In the genomic region with DNA sequence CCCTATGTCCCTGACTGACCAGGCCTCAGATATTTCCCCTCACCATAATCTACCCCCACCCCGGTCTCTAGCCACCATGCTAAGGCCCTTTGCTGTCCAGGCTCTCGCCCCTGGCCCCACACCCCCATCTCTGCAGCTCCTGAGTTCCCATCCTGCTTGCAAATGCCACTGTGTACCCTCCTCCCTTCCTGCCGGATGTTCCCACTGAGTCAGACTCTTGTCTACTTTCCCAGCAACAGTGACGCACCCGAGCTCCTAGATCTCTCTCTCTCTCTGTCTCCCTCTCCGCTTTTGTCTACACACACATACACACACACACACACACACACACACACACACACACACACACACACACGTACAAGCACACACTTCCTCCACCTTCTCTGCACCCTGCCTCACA, we compare ENCODE assay signal across 10 mouse cellular contexts. TPM values are rescaled to one million over a fixed set of nuclear protein-coding genes. Genes with fewer than 3 reads are reported as not detected.
A peak's percentile ranks its signal among the peaks of the same experiment; 100 is the strongest.
DNase-seq lines count a peak whose midpoint lies in the region; ATAC-seq and TF ChIP-seq lines count a peak whose summit lies in the region.
"Had no signal": no experiment of that assay in that cellular context is flagged by ENCODE, and none has a peak within 500 bp of the region (broad histone marks: within the 10 kb centered on the region; RNA-seq: fewer than 3 reads in every experiment).

No protein-coding gene starts in this region.

- H3K36me3 ChIP-seq in MEL (ENCODE audit: control insufficient read depth in 1 of 2, insufficient read depth in 2 of 2, low read length in 2 of 2) = peaks cover 0 to 8% of the 10 kb centered on the region in 2 experiments; a peak in 2 of 4 replicates
- H3K36me3 ChIP-seq in heart, embryonic 12.5 days = peaks cover 5% of the 10 kb centered on the region; the same call in 1 of the 2 replicates
- H3K36me3 ChIP-seq: G1E had no signal

- WGBS in heart, embryonic 12.5 days = 53% methylated on average over 7 of the region's 7 CpGs

- no peak for TF ChIP-seq CTCF in MEL (IDR thresholded peaks at IDR 0.05 in 2 of 3, conservative IDR thresholded peaks at IDR 0.05 in 1 of 3; ENCODE audit: control insufficient read depth in 1 of 3, insufficient read depth in 1 of 3, low read depth in 2 of 3, low read length in 3 of 3, poor library complexity in 1 of 3, severe bottlenecking in 1 of 3)

- no peak overlapping the region for H3K9ac ChIP-seq in MEL (ENCODE audit: control insufficient read depth, low read depth, low read length, poor library complexity, severe bottlenecking)
- H3K9ac ChIP-seq in heart, embryonic 12.5 days = 0 out of 2 replicates have a peak overlapping the region, but pooled peaks have one; percentile 18

- TF ChIP-seq POLR2A in MEL (IDR thresholded peaks at IDR 0.05; ENCODE audit: control insufficient read depth in 1 of 2, insufficient read depth in 1 of 2, low read depth in 1 of 2, low read length in 2 of 2, poor library complexity in 1 of 2) = no peak

- peak overlapping the region; percentile 37; the same call in 1 of the 2 replicates for H3K27ac ChIP-seq in MEL (ENCODE audit: control insufficient read depth, low read depth, low read length)
- peak overlapping the region; percentile 96 for H3K27ac ChIP-seq in heart, embryonic 12.5 days (ENCODE audit: poor library complexity, severe bottlenecking)

- peak; percentile 20 for DNase-seq in gastrocnemius, postnatal 25 days
- DNase-seq in gastrocnemius, postnatal 14 days = no peak
- peak; percentile 37 for DNase-seq in MEL (ENCODE audit: low read depth, low spot score)
- peak; percentile 53 to 77 for DNase-seq in kidney, postnatal 36 days
- peak; percentile 29 for DNase-seq in naive thymus-derived CD4-positive, alpha-beta T cell, adult 2 months (ENCODE audit: low read depth)
- no peak for DNase-seq in ovary, postnatal 36 days (ENCODE audit: low spot score)
- DNase-seq in thymus, postnatal 4 days = no peak

- no peak for TF ChIP-seq EP300 in MEL (IDR thresholded peaks at IDR 0.05; ENCODE audit: low read depth in 1 of 2, low read length in 2 of 2)

- ATAC-seq in heart, embryonic 12.5 days (ENCODE audit: insufficient number of reproducible peaks, low FRiP score) = peak; percentile 33; the same call in 1 of the 2 replicates

- H3K27me3 ChIP-seq in MEL (ENCODE audit: control insufficient read depth in 1 of 2, insufficient read depth in 2 of 2, low read length in 2 of 2) = no peaks in the 10 kb centered on the region
- H3K27me3 ChIP-seq in heart, embryonic 12.5 days (replicated peaks) = peaks cover under 1% of the 10 kb centered on the region; the same call in 1 of the 2 replicates

- peaks cover 3% of the 10 kb centered on the region for H3K79me2 ChIP-seq in MEL (ENCODE audit: control insufficient read depth, insufficient read depth, low read length, poor library complexity)

- no peak overlapping the region for H3K4me2 ChIP-seq in heart, embryonic 12.5 days

- H3K4me1 ChIP-seq in MEL (ENCODE audit: control insufficient read depth in 1 of 2, insufficient read depth in 2 of 2, low read length in 2 of 2) = peaks cover 3 to 25% of the 10 kb centered on the region in 2 experiments; a peak in 3 of 4 replicates
- H3K4me1 ChIP-seq in heart, embryonic 12.5 days (replicated peaks) = peaks cover 56% of the 10 kb centered on the region

- no peak overlapping the region for H3K4me3 ChIP-seq in MEL (ENCODE audit: control insufficient read depth in 1 of 2, insufficient read depth in 1 of 2, low read depth in 2 of 2, low read length in 2 of 2)
- no peak overlapping the region for H3K4me3 ChIP-seq in heart, embryonic 12.5 days

- intact Hi-C loops in gastrocnemius, postnatal 14 days (cut with DNase I; ENCODE audit: low total_unique reads) = no loop called here

- no peak for TF ChIP-seq RAD21 in MEL (IDR thresholded peaks at IDR 0.05; ENCODE audit: low read depth, low read length)

- no peaks in the 10 kb centered on the region for H3K9me3 ChIP-seq in MEL (replicated peaks; ENCODE audit: insufficient read depth, low read length)
- H3K9me3 ChIP-seq in heart, embryonic 12.5 days (replicated peaks) = no peaks in the 10 kb centered on the region
- H3K9me3 ChIP-seq: G1E had no signal

TF ChIP-seq in MEL, 35 proteins besides CTCF, POLR2A, EP300 and RAD21:
- TF ChIP-seq SIN3A (IDR thresholded peaks at IDR 0.05; ENCODE audit: low read length) = no peak
- no peak for TF ChIP-seq NELFE (IDR thresholded peaks at IDR 0.05; ENCODE audit: low read depth, low read length)
- TF ChIP-seq ZKSCAN1 (IDR thresholded peaks at IDR 0.05; ENCODE audit: low read depth, low read length) = no peak
- TF ChIP-seq KAT2A (conservative IDR thresholded peaks at IDR 0.05; ENCODE audit: low read depth, low read length) = no peak
- TF ChIP-seq MAFK (IDR thresholded peaks at IDR 0.05; ENCODE audit: borderline replicate concordance, low read depth, low read length) = no peak
- no peak for TF ChIP-seq UBTF (IDR thresholded peaks at IDR 0.05; ENCODE audit: borderline replicate concordance, insufficient read depth, low read depth, low read length)
- no peak for TF ChIP-seq POLR2AphosphoS2 (IDR thresholded peaks at IDR 0.05; ENCODE audit: low read length)
- TF ChIP-seq SMC3 (IDR thresholded peaks at IDR 0.05; ENCODE audit: low read depth, low read length) = no peak
- no peak for TF ChIP-seq MAZ (IDR thresholded peaks at IDR 0.05; ENCODE audit: low read depth, low read length)
- TF ChIP-seq HCFC1 (IDR thresholded peaks at IDR 0.05; ENCODE audit: low read depth, low read length) = no peak
- no peak for TF ChIP-seq BHLHE40 (IDR thresholded peaks at IDR 0.05; ENCODE audit: borderline replicate concordance, low read depth, low read length)
- TF ChIP-seq GABPA (IDR thresholded peaks at IDR 0.05; ENCODE audit: low read depth, low read length) = no peak
- TF ChIP-seq TCF12 (IDR thresholded peaks at IDR 0.05; ENCODE audit: low read depth, low read length) = no peak
- no peak for TF ChIP-seq POLR2AphosphoS5 (IDR thresholded peaks at IDR 0.05; ENCODE audit: borderline replicate concordance, low read depth, low read length)
- TF ChIP-seq MYC (IDR thresholded peaks at IDR 0.05; ENCODE audit: low read depth, low read length) = no peak
- TF ChIP-seq TAL1 (IDR thresholded peaks at IDR 0.05; ENCODE audit: low read length) = no peak

RNA-seq across cellular contexts. Expression of a gene that starts 1.0 kb away (rescaled TPM):
- total RNA-seq in gastrocnemius, postnatal 25 days (2021) = 10 to 100 TPM; 11.8 to 13.0 TPM
- total RNA-seq in gastrocnemius, postnatal 14 days (2021) = 1 to 10 TPM; 6.8 to 6.9 TPM
- total RNA-seq in MEL (2012; rRNA removed) = 1.3 and 1.7 TPM in 2 replicates
- polyA plus RNA-seq in MEL (2012; ENCODE audit: insufficient read depth in 1 of 2, insufficient read length in 2 of 2, low read depth in 1 of 2, low replicate concordance in 2 of 2, missing spikeins in 1 of 2) = 1 to 10 TPM in 1 of 2 experiments, not detected in 1; 2.4 TPM
- 2.7 and 3.6 TPM in 2 replicates for polyA plus RNA-seq in heart, embryonic 12.5 days (2016; fragmentation: Nextera tagmentation; extraction: Ambion mirVana)
- total RNA-seq: neutrophil, adult 5-6 weeks had no signal
- polyA plus RNA-seq: G1E had no signal

RNA-seq across cellular contexts. Expression of a gene that starts 9.1 kb away (rescaled TPM):
- total RNA-seq in gastrocnemius, postnatal 25 days (2021) = not detected
- not detected for total RNA-seq in gastrocnemius, postnatal 14 days (2021)
- not detected in 2 replicates for total RNA-seq in MEL (2012; rRNA removed)
- polyA plus RNA-seq in MEL (2012; ENCODE audit: insufficient read depth in 1 of 2, insufficient read length in 2 of 2, low read depth in 1 of 2, low replicate concordance in 2 of 2, missing spikeins in 1 of 2) = not detected
- not detected in 2 replicates for polyA plus RNA-seq in heart, embryonic 12.5 days (2016; fragmentation: Nextera tagmentation; extraction: Ambion mirVana)
- total RNA-seq: G1E; neutrophil, adult 5-6 weeks had no signal
- polyA plus RNA-seq: G1E had no signal

RNA-seq across cellular contexts. Expression of a gene that starts 16.1 kb away (rescaled TPM):
- total RNA-seq in gastrocnemius, postnatal 25 days (2021) = not detected
- under 1 TPM; 0.06 to 0.07 TPM for total RNA-seq in gastrocnemius, postnatal 14 days (2021)
- 0.15 and 0.29 TPM in 2 replicates for total RNA-seq in MEL (2012; rRNA removed)
- under 1 TPM in 1 of 2 experiments, not detected in 1; 0.43 TPM for polyA plus RNA-seq in MEL (2012; ENCODE audit: insufficient read depth in 1 of 2, insufficient read length in 2 of 2, low read depth in 1 of 2, low replicate concordance in 2 of 2, missing spikeins in 1 of 2)
- polyA plus RNA-seq in heart, embryonic 12.5 days (2016; fragmentation: Nextera tagmentation; extraction: Ambion mirVana) = 0.10 and 0.23 TPM in 2 replicates
- total RNA-seq: neutrophil, adult 5-6 weeks had no signal

RNA-seq across cellular contexts. Expression of a gene that starts 17.9 kb away (rescaled TPM):
- total RNA-seq in gastrocnemius, postnatal 25 days (2021) = 1 to 10 TPM; 3.6 to 4.9 TPM
- 1 to 10 TPM; 5.3 TPM for total RNA-seq in gastrocnemius, postnatal 14 days (2021)
- 6.7 and 8.6 TPM in 2 replicates for total RNA-seq in MEL (2012; rRNA removed)
- 10 to 100 TPM in 1 of 2 experiments, not detected in 1; 14.5 TPM for polyA plus RNA-seq in MEL (2012; ENCODE audit: insufficient read depth in 1 of 2, insufficient read length in 2 of 2, low read depth in 1 of 2, low replicate concordance in 2 of 2, missing spikeins in 1 of 2)
- 33.8 and 37.3 TPM in 2 replicates for polyA plus RNA-seq in heart, embryonic 12.5 days (2016; fragmentation: Nextera tagmentation; extraction: Ambion mirVana)

RNA-seq across cellular contexts. Expression of a gene that starts 35.2 kb away (rescaled TPM):
- total RNA-seq in gastrocnemius, postnatal 25 days (2021) = under 1 TPM; 0.15 to 0.16 TPM
- total RNA-seq in gastrocnemius, postnatal 14 days (2021) = under 1 TPM; 0.08 to 0.27 TPM
- total RNA-seq in MEL (2012; rRNA removed) = 6.4 and 7.4 TPM in 2 replicates
- polyA plus RNA-seq in MEL (2012; ENCODE audit: insufficient read depth in 1 of 2, insufficient read length in 2 of 2, low read depth in 1 of 2, low replicate concordance in 2 of 2, missing spikeins in 1 of 2) = 10 to 100 TPM in 1 of 2 experiments, not detected in 1; 21.2 TPM
- 1.4 and 1.5 TPM in 2 replicates for polyA plus RNA-seq in heart, embryonic 12.5 days (2016; fragmentation: Nextera tagmentation; extraction: Ambion mirVana)

Comparison
In these comparisons a context has a peak if more than half of its experiments do, and no peak if none do; other contexts are left out.
1. DNase-seq: peak in gastrocnemius, postnatal 25 days (single experiment), MEL (single experiment), kidney, postnatal 36 days (2 of 2) and naive thymus-derived CD4-positive, alpha-beta T cell, adult 2 months (single experiment); none in gastrocnemius, postnatal 14 days (single experiment), ovary, postnatal 36 days (single experiment) and thymus, postnatal 4 days (single experiment).